Mouse (Mus musculus): ENCODE results near the gene Gm10322.

Gene Gm10322

DNA sequence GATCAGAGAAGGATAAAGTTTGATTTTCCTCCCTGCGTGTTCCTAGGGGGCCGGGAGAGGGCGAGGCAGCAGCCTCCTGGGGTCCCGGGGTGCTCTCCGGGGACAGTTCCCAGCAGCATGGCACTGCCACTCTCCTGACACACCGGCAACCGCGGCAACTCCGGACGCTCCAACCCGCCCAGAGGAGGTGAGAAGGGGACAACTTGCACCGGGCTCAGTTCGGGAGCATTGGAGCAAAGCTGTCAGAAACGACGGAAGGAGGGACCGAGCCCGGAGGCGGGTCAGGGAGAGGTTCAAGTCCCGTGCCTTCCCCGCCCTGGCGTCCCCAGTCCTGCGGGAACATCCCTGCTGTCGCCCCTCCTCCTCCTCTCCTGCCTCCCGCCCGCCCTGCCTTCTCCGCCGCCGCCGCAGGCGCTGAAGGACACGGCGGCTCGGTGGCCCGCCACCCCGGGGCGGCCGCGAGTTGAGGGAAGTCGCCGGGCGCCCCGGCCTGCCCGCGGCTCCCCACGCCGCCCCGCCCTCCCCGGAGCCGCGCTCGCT lies at the start of gene Gm10322:
Gene Gm10322, plus strand, starts transcription at position 83 of the 540 bp plus-strand sequence.
- no peak for DNase-seq

DNA sequence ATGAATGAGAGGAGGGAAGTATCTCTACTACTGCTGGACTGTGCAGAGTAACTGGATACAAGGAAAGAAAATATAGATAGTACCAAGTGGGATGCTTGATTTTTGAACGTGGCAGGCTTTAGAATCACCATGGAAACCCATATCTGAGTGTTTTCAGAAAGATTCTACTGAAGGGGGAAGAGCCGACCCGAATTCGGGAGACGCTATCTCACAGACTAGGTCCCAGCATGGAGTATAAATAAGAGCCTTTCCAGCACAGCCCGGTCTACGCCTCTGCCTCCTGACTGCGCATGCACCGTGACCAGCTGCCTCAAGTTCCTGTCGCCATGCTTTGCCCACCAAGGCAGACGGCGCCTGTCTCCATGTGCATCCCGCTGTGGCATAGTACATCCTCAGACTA lies 48.9 kb upstream of the Gm10322 start:
- peak; percentile 21 for DNase-seq

GRCm38 (mm10) chr10:59568665-59569480 lies 47.0 kb upstream of the Gm10322 start:
- DNase-seq, result no peak

DNA sequence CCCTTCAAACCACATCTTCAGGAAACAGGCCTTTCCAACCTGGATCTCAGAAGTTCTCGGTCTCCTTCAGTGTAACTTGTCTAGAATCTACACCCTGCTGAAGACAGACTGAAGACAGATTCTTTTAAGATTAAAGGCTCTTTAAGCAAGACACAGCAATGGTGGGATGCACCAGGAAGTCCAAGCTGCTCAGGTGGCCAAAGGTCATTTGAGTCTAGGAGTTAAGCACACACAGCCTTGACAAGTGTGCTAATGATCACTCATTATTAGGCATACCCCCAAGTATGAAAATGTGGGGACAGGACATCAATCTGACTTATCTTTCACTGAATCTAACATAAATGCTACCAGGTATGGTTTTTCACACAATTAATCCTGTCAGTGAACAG lies 46.4 kb upstream of the Gm10322 start:
- no peak for DNase-seq

- no peak for DNase-seq
These were observed 45.5 kb upstream of the Gm10322 start for GRCm38 (mm10) chr10:59570360-59570759.

GRCm38 (mm10) chr10:59570780-59571179 lies 45.1 kb upstream of the Gm10322 start:
- no peak for DNase-seq

DNA sequence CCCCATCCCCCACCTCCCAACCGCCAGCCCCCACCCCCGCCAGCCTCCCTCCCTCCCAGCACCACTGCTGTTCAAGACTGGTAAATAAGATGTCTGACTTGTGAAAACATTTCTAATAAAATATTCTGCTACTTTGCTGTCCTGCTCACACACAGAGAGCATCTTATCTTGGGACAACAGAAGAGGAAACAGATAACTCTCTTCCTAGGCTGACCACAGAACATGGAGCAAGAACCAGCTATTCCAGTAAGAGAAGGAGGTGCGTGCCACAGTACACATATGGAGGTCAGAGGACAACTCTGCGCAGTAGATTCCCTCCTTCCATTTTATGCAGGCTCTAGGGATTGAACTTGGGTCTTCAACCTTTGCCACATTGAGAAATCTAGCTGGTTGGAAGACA lies 44.6 kb upstream of the Gm10322 start:
- DNase-seq, result no peak

- DNase-seq, result no peak
These were observed 43.9 kb upstream of the Gm10322 start for GRCm38 (mm10) chr10:59571964-59572363.

GRCm38 (mm10) chr10:59576305-59576704 lies 39.6 kb upstream of the Gm10322 start:
- DNase-seq, result no peak

DNA sequence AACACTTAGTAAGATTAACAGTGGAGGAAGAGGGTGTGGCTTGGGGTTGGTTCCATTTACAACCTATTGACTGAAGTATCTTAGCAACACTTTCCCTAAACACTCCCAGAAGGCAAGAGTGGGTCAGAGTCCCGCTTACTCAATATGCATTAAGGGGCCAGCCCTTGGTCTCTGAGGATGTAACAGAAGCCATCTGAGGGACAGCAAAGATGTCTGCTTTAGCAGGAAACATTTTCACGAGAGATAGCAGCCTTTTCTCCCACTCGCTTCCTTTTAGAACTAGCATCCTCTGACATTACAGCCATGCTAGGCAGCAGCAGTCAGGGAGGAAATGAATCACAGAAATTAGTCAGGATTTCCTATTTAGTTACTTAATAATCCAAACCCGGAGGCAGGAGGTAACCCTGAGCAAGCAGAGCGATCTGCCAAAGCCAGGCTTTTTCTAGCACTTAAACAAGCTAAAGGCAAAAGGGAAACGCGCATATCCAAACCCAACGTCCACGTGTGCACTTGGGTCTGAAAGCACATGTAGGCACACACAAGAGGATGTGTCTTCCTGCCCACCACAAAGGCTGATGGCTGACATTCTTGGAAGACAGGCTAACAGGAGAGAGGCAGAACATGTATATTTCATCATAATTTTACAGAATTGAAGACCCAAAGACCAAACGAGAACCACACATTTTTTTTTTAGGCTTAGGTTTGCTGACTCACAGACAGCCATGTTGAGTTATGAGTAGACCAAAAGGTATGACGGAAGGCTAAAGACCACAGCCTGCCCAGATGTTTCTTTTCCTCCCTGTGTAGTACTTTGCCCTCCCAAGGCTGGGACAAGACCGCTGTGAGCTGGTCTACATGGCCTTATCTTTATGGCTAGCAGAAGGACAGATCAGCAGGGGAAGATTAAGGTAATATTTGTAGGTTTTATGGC lies 37.7 kb upstream of the Gm10322 start:
- DNase-seq, result no peak

- no peak for DNase-seq
These were observed 36.2 kb upstream of the Gm10322 start for GRCm38 (mm10) chr10:59579645-59580044.

DNA sequence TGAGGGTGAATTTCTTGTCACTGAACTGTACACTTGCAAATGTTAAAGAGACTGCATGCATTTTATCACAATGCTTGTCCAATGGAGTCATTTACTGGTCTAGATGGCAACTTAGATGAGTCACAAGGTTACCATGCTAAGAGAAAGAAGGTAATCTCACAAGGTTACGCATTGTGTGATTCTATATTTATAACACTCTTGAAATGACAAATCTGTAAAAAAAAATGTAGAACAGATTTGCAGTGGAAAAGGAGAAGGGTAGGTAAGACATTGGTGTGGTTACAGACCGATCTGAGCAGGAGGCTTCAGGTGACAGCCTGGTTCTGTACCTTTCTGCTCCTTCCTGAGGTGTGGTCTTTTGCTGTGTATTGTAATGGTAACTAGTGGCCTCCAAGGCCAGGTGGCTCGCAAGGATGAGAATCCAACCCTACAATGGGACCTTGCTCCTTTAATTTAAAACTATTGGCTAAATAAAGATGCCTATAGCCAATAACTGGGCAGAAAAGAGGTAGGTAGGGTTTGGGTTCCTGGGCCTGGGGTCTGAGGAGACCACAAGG lies 35.2 kb upstream of the Gm10322 start:
- no peak for DNase-seq

DNA sequence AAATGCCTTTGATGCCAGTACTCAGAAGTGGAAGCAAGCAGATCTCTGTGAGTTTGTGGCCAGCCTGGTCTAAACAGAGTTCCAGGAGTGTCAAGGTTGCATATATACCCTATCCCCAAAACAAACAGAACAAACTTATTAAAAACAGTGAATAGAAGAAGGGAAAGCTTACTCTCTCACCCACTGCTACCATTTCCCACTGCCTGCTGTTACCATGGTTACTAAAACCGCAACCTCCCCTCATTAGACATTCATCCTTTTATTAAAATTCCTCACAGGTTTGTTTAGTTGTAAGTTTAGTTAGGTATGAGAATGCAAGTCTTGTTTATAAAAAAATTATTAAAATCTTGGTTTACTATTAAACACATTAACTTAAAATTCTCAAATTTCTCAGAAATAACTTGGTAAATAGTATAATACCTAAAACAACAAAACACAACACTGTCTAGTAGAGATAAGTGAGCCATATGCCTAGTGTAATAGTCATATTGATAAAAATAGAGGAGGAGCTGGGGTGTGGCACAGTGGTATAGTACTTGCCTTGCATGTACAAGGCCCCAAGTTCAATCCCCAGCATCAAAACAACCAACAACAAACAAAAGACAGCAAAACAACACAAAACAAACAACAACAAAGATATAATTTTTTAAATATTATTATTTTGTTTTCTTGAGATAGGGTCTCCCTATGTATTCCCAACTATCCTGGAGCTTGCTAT lies 33.9 kb upstream of the Gm10322 start:
- no peak for DNase-seq

DNA sequence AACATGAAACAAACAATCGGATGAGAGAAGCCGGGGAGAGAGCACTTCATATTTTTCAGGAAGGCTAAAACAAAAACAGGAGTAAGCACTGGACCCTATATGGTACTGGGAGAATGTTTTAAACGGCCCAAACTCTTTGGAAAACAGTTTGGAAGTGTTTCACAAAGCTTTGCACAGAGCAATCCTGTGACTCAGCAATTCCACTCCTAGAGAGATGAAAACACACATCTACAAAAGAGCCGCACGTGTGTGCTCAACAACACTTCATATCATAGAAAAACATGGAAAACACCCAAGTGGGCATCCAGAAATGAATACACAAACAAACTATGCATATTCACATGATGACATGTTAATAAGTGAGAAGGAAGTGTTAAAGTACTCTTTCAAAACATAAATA lies 30.2 kb upstream of the Gm10322 start:
- no peak for DNase-seq

- DNase-seq, result no peak
These were observed 29.0 kb upstream of the Gm10322 start for GRCm38 (mm10) chr10:59586821-59587220.

- no peak for DNase-seq
These were observed 27.7 kb upstream of the Gm10322 start for GRCm38 (mm10) chr10:59588135-59588534.

DNA sequence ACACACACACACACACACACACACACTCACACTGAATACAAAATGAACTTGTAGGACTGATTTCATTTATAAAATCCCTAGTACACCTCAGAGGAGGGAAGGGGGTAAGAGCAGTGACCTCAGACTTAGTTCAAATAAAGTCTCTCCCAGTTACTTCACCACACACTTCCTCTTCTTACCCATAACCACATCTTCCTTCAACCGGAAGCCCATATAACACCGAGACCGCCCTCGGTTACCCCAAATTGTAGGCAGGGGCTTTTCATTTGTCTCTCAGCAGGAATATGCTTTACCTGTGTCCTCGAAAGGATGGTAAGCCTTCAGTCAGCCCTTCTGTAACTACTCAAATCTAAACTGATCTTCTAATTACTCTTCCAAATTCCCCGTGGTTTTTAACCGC lies 26.4 kb upstream of the Gm10322 start:
- no peak for DNase-seq

DNA sequence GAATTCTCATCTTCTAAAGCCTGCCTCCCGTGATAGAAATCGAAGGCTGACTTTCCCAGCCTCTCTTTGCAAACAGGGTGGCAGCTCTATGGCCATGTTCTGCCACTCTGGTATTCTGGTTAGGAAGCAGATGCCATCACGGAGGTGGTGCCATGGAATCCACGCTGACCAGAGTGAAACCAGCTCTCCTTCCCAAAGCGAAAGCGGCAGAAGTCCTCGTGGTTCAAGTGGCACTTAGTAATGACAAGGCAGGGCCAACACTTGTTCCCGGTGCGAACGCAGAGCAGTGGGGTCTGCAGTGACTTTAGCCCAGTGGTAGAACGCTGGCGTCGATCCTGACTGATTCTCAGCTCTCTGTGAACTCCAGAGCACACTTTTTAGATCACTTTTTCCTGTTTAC lies 26.0 kb upstream of the Gm10322 start:
- DNase-seq, result no peak

DNA sequence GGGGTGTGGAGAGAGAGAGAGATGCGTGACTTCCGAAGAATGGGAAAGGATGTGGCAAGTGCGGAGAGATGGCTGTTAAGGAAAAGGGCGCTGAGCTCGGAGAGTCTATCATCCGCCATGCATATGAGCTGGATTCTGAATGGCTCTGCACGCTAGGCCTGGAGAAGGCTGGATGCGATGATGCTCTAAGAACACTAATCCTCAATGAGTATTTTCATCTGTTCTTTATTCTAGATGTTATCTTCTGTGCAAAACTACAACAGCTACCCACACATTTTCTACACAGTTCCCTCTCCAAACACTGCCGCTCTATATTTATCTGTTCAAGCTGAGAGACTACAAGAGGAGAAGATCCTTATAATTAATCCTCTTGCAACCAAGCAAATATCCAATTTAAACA lies 25.3 kb upstream of the Gm10322 start:
- DNase-seq, result no peak

DNA sequence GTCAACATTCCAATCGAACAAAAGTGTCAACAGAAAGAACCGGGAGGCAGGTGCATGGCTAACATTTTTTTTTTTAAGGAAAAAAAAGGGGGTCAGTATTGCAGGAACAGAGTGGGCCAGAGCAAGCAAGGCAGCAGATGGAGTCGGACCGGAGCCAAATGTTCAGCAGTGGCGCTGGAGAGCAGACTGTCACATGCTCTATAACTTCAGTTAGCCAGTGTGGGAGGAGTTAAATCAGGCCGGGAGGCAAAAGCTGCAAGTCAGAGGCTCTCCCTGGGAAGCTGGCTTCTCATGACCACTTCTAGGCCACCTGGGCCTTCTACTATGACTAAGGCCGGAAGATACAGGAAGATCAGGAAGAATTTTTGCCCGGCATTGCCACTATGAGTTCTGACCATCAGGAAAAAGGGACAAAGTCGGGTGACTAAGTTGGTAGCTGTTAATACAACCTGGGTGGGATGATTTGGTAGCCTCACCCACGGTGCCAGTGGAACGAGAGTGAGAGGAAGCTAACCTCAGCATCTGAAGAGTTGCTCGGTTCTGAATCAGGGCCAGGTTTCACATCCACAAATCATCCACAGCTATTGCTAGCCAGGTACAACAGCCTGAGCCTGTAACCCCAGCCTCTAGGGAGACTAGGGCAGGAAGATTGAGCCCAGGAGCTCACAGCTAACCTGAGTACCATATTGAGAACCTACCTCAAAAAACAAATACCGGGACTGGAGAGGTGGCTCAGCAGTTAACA lies 21.9 kb upstream of the Gm10322 start:
- peak; percentile 58 for DNase-seq

- DNase-seq, result no peak
These were observed 15.3 kb upstream of the Gm10322 start for GRCm38 (mm10) chr10:59600516-59600915.

DNA sequence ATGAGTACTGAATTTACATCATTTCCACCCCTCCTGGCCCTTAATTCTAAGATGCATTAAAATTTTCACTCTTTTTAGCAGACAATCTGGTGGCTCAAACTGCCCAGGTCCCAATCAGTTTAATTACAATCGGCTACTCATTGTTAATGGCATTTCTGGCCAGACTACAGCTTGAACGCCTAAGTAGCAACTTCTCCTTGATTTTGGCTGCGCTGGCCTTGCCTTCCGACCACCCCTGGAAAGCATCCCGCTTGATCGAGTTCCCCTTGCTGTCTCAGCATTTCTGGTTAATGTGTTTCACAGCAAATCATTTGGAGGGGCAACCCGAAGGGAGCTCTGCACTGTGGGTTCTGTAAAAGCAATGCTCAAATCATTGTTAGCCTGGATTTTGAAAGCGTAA lies 13.8 kb upstream of the Gm10322 start:
- no peak for DNase-seq

All from right cerebral cortex, postnatal 25 days (tissue).